Mouse (Mus musculus) heart, adult 2 months (tissue): ENCODE measurements around the gene Elavl3.

Source experiments
- CTCF ChIP-seq: fragments of 200-600 bp; IDR thresholded peaks from 2 replicates; pipeline ENCODE4 v1.8.1; 2022; ENCODE audit warnings: antibody characterized with exemption, mild to moderate bottlenecking, moderate library complexity
- EP300 ChIP-seq: fragments of 200-500 bp; IDR thresholded peaks from 2 replicates; pipeline ENCODE4 v1.6.1; 2011; ENCODE audit warnings: low read depth, low read length, control low read depth; ENCODE audit not compliant: insufficient read depth
- POLR2A ChIP-seq: fragments of 200-500 bp; IDR thresholded peaks from 2 replicates; pipeline ENCODE4 v1.6.1; 2011; ENCODE audit warnings: mild to moderate bottlenecking, low read depth, low read length, control low read depth; ENCODE audit not compliant: insufficient read depth

DNA sequence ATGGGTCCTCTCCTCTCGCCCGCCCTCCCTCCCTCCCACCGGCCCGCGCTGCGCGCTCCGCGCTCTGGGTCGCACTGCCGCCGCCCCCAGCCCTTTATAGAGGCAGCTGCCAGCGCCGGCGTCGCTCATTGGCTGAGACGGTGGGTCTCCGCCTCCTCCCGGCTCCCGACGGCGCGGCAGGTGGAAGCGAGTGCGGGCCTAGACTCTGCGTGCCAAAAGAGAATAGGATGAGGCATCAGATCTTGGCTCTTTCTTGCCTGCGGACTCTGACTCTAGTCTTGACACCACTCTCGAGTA, at the start of gene Elavl3:
- no peak for TF ChIP-seq CTCF
- no peak for TF ChIP-seq EP300
- no peak for TF ChIP-seq POLR2A
